Mouse (Mus musculus): ENCODE measurements at regions not wholly inside any gene's neighbourhood (a gene's known extent, or its start where the extent isn't known, plus 50 kb on each side); places are given as distances from the start of the nearest gene placed in this dataset.

DNA sequence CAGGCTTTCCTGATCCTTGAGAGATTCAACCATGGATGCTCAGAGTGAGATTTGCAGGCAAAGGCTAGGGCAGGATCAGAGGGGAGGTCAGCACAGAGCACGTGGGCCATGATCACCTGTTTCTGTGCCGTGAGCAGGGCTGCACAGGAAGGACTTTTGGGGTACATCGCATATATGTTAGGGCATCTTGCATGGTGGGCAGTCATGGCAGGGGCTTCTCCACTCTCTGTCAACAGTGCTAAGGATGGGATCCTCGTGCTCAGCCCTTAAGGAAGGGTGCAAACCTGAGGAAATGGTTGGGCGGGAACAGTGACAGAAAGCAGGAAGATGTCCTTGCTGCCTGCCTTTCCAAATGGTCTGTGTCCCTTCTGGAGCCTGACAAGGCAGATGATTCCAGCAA is 106.2 kb downstream of the Zfp706 start:
- TF ChIP-seq CTCF (IDR thresholded peaks at IDR 0.05; ENCODE audit: low read depth, low read length) (no peak), GATA1 (IDR thresholded peaks at IDR 0.05; ENCODE audit: borderline replicate concordance, low read length) (no peak), TAL1 (conservative IDR thresholded peaks at IDR 0.05; ENCODE audit: low read depth, low read length) (no peak)
